Mouse (Mus musculus) heart, postnatal 0 days (tissue): ENCODE measurements around the gene Clic6. TPM values are rescaled to one million over a fixed set of nuclear protein-coding genes. Genes with fewer than 3 reads are reported as not detected.

Experiments
- ATAC-seq: fragments of 200-750 bp; cut with Nextera tagmentation; 2 replicates; pipeline ENCODE4 v1.8.0; 2017; ENCODE audit warnings: low read depth, moderate number of reproducible peaks, moderate library complexity; ENCODE audit not compliant: insufficient read depth
- DNase-seq: peaks from one replicate; pipeline ENCODE4 v3.0.0-alpha.2; 2016; ENCODE audit warnings: low spot score
- H3K27ac ChIP-seq: fragments of 300-500 bp; sonication (generic); 2 replicates; pipeline ENCODE4 v1.5.1; 2014; ENCODE audit warnings: low read depth, mild to moderate bottlenecking
- H3K27me3 ChIP-seq: fragments of 300-500 bp; sonication (generic); 2 replicates; pipeline ENCODE4 v1.6.1; 2014; ENCODE audit warnings: low read length, mixed read lengths; ENCODE audit not compliant: control insufficient read depth, insufficient read depth
- H3K36me3 ChIP-seq: fragments of 300-500 bp; sonication (generic); replicated peaks from 2 replicates; pipeline ENCODE4 v1.6.1; 2014; ENCODE audit warnings: low read length, mixed read lengths; ENCODE audit not compliant: control insufficient read depth, insufficient read depth
- H3K4me1 ChIP-seq: fragments of 300-500 bp; sonication (generic); 2 replicates; pipeline ENCODE4 v1.6.1; 2014; ENCODE audit warnings: antibody characterized with exemption; ENCODE audit not compliant: control insufficient read depth, insufficient read depth
- H3K4me2 ChIP-seq: fragments of 300-500 bp; sonication (generic); 2 replicates; pipeline ENCODE4 v1.6.1; 2014; ENCODE audit warnings: low read depth, mild to moderate bottlenecking, low read length, moderate library complexity
- H3K4me3 ChIP-seq: fragments of 300-500 bp; sonication (generic); 2 replicates; pipeline ENCODE4 v1.5.1; 2014; ENCODE audit warnings: low read depth, low read length
- H3K9ac ChIP-seq: fragments of 300-500 bp; sonication (generic); replicated peaks from 2 replicates; pipeline ENCODE4 v1.6.1; 2014; ENCODE audit warnings: low read depth, low read length, mixed read lengths
- H3K9me3 ChIP-seq: fragments of 300-500 bp; sonication (generic); replicated peaks from 2 replicates; pipeline ENCODE4 v1.6.1; 2016; ENCODE audit warnings: low read length; ENCODE audit not compliant: control insufficient read depth
- CTCF ChIP-seq: IDR thresholded peaks from 2 replicates; pipeline ENCODE4 v1.5.1; 2016; ENCODE audit warnings: antibody characterized with exemption, control low read depth, low read depth
- EP300 ChIP-seq: IDR thresholded peaks from 2 replicates; pipeline ENCODE4 v1.6.1; 2016; ENCODE audit warnings: antibody characterized with exemption, low read depth
- WGBS: fragments of 180-500 bp; shearing (Covaris S2); extraction: QIAGEN DNeasy Blood & Tissue Kit; methylation state at CpG from one replicate; pipeline ENCODE4 v1.1.7; 2014; 5-methylcytosine and 5-hydroxymethylcytosine counted together
- polyA plus RNA-seq: library from polyadenylated mRNA; unstranded; fragments of >200 nt; fragmentation: Nextera tagmentation; extraction: Ambion mirVana; gene quantifications from 2 replicates; pipeline ENCODE4 v1.2.1, GENCODE M21; 2015
- total RNA-seq: library from RNA; depleted of rRNA; stranded (reverse); fragments of >200 nt; gene quantifications from 2 replicates; pipeline ENCODE4 v1.2.3, GENCODE M21; 2014; ENCODE audit warnings: low replicate concordance

Gene Clic6
- total and polyA plus RNA-seq, 2 experiments from 2014 or later, result 0.38 to 1.1 TPM

- Histone ChIP-seq H3K27ac (no peak overlapping the region), H3K9me3 (no peaks in the 10 kb centered on the region), H3K36me3 (0 out of 2 replicates have a peak, but pooled peaks cover 12% of the 10 kb centered on the region), H3K4me2 (no peak overlapping the region), H3K9ac (no peak overlapping the region), H3K27me3 (peaks cover 4% of the 10 kb centered on the region), H3K4me1 (peaks cover 11% of the 10 kb centered on the region; the same call in 1 of the 2 replicates), H3K4me3 (no peak overlapping the region)
- 69% methylated on average over 8 of the region's 8 CpGs for WGBS
- ATAC-seq (no peak), DNase-seq (no peak)
- TF ChIP-seq EP300 (no peak), CTCF (peak; percentile 33; the same call in 1 of the 2 replicates)
Measured at GRCm38 (mm10) chr16:92452609-92453008, 32.9 kb upstream of the Clic6 start.

DNA sequence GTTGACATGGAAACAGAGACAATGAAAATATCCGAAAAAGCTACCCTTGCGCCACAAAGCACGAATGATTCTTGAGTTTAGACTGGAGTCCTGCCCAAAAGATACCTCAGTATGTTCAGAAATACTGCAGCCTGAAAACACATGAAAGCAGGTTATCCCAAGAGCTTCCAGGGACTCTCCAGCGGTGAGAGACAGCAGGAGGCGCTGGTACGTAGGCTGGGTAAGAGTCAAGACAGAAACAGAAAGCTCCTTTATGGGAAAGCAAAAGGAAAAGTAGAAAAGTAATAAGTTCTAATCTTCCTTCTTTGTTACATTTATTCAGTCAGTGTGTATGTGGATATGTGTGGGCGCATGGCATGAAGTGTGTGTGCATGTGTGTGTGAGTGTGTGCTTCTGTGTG lies 31.5 kb upstream of the Clic6 start:
- DNase-seq, result no peak
- 0 out of 2 replicates have a peak, but pooled peaks cover 12% of the 10 kb centered on the region for H3K36me3 ChIP-seq
- WGBS, result 90% methylated on average over 7 of the region's 7 CpGs
- H3K27ac ChIP-seq, result no peak overlapping the region
- TF ChIP-seq CTCF (peak; percentile 14; the same call in 1 of the 2 replicates), EP300 (no peak)
- no peaks in the 10 kb centered on the region for H3K9me3 ChIP-seq
- H3K27me3 ChIP-seq, result peaks cover 4% of the 10 kb centered on the region
- no peak overlapping the region for H3K4me3 ChIP-seq
- no peak overlapping the region for H3K9ac ChIP-seq
- no peak for ATAC-seq
- H3K4me2 ChIP-seq, result no peak overlapping the region
- H3K4me1 ChIP-seq, result peaks cover 11% of the 10 kb centered on the region; the same call in 1 of the 2 replicates

DNA sequence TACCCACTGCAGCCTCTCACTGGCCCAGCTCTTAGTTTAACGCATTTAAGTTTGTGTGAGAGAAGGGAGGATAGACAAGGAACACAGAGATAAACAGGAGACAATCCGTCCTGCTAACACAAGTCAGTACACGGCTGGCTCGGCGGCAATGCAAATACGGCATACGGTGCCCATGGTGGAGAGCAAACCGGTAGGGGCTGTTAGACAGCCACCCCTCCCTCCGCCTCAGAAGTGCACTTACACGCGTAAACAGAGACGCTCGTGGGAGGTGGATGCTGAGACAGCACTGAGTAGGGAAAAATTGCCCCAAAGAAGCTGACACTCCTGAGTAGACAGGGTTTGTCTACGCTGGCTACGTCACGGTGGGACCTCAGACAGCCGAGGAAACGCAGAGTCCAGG lies 31.0 kb upstream of the Clic6 start:
- H3K4me1 ChIP-seq, result peaks cover 11% of the 10 kb centered on the region; the same call in 1 of the 2 replicates
- no peak overlapping the region for H3K4me3 ChIP-seq
- whole genome bisulfite sequencing, result 89% methylated on average over 18 of the region's 18 CpGs
- ATAC-seq (no peak), DNase-seq (no peak)
- no peak overlapping the region for H3K27ac ChIP-seq
- no peak overlapping the region for H3K9ac ChIP-seq
- no peak overlapping the region for H3K4me2 ChIP-seq
- H3K27me3 ChIP-seq, result peaks cover 4% of the 10 kb centered on the region
- 0 out of 2 replicates have a peak, but pooled peaks cover 12% of the 10 kb centered on the region for H3K36me3 ChIP-seq
- H3K9me3 ChIP-seq, result no peaks in the 10 kb centered on the region
- TF ChIP-seq CTCF, result no peak
- TF ChIP-seq EP300, result no peak

DNA sequence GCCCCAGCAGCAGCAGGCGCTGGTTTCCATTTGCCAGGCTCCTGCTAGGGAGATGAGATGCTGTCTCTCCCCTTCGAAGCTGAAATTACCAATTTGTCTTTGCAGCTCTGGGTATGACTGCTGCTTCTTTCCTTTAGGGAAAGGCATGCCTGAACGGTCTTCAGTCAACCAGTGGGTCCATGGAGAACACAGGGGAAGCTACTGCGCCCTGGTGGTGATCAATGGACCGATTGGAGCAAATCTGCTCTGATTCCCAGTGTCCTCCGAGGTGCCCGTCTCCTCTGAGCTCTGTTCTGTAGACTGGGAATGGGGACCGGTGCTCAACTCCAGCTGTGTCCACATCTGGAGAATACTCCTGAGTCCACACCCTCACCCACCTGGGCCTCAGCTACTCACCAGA lies 30.0 kb upstream of the Clic6 start:
- H3K9me3 ChIP-seq, result no peaks in the 10 kb centered on the region
- ATAC-seq (no peak), DNase-seq (no peak)
- 77% methylated on average over 8 of the region's 8 CpGs for WGBS
- H3K4me1 ChIP-seq, result peaks cover 11% of the 10 kb centered on the region; the same call in 1 of the 2 replicates
- no peak overlapping the region for H3K4me3 ChIP-seq
- TF ChIP-seq CTCF (no peak), EP300 (no peak)
- H3K36me3 ChIP-seq, result 0 out of 2 replicates have a peak, but pooled peaks cover 10% of the 10 kb centered on the region
- H3K27me3 ChIP-seq, result peaks cover 4% of the 10 kb centered on the region; the same call in 1 of the 2 replicates
- H3K4me2 ChIP-seq, result no peak overlapping the region
- no peak overlapping the region for H3K27ac ChIP-seq
- no peak overlapping the region for H3K9ac ChIP-seq

- Histone ChIP-seq H3K4me1 (peaks cover 7% of the 10 kb centered on the region; the same call in 1 of the 2 replicates), H3K9me3 (no peaks in the 10 kb centered on the region), H3K4me2 (no peak overlapping the region), H3K27ac (no peak overlapping the region), H3K9ac (no peak overlapping the region), H3K27me3 (peaks cover 4% of the 10 kb centered on the region; the same call in 1 of the 2 replicates), H3K4me3 (no peak overlapping the region), H3K36me3 (0 out of 2 replicates have a peak, but pooled peaks cover 6% of the 10 kb centered on the region)
- TF ChIP-seq EP300, result no peak
- no peak for TF ChIP-seq CTCF
- DNase-seq (no peak), ATAC-seq (no peak)
- WGBS, result 90% methylated on average over 5 of the region's 5 CpGs
Measured at GRCm38 (mm10) chr16:92455969-92456368, 29.6 kb upstream of the Clic6 start.

DNA sequence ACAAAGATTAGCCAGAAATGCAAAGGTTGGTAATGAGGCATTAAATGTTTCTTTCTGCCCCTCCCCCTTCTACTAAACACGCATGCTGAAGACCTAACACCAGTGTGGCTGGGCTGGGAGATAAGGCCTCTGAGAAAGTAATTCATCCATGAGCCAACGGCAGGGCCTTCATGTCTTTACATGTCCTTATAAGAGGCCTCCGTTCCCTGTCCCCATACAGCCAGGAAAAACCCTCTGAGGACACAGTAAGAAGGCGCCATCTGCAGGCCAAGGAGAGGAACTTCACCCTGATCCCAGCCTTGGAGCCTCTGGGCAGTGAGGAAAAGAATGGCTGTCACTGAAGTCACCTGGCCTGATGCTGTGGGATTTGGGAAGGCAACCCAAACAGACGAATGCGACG lies 27.9 kb upstream of the Clic6 start:
- Histone ChIP-seq H3K4me3 (no peak overlapping the region), H3K27me3 (peaks cover 4% of the 10 kb centered on the region; the same call in 1 of the 2 replicates), H3K4me2 (no peak overlapping the region), H3K36me3 (0 out of 2 replicates have a peak, but pooled peaks cover 6% of the 10 kb centered on the region), H3K4me1 (no peaks in the 10 kb centered on the region), H3K9ac (no peak overlapping the region), H3K27ac (no peak overlapping the region), H3K9me3 (no peaks in the 10 kb centered on the region)
- peak; percentile 81 for ATAC-seq
- peak; percentile 89 for DNase-seq
- 14% methylated on average over 7 of the region's 7 CpGs for WGBS
- TF ChIP-seq EP300, result no peak
- peak; percentile 99 for TF ChIP-seq CTCF
